Comparison of ENCODE assay signal across 32 mouse cellular contexts in the genomic region with DNA sequence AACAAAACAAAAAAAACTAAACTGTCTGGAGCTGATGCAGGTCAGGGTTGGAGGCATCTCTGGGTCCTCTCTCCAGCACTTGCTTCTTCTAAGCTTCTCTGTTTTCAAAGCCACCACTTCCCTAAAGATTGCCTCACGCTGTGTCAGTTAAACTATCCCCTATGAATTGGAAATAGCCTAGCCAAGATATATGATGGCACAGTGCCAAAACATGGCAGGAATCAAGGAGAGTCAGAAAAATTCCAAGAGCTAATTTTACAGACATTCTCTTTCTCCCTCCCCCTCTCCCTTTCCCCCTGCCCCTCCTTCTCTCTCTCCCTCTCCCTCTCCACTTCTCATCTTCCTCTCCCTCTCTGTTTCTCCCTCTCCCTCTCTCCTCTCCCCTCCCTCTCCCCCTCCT.
DNase-seq lines count a peak whose midpoint lies in the region; ATAC-seq and TF ChIP-seq lines count a peak whose summit lies in the region.
"Had no signal": no experiment of that assay in that cellular context is flagged by ENCODE, and none has a peak within 500 bp of the region (broad histone marks: within the 10 kb centered on the region; RNA-seq: fewer than 3 reads in every experiment).

No protein-coding gene starts in this region.

- 50% methylated on average over 1 of the region's 1 CpGs for WGBS in embryonic facial prominence, embryonic 11.5 days
- 58% methylated on average over 1 of the region's 1 CpGs for WGBS in embryonic facial prominence, embryonic 10.5 days
- 9% methylated on average over 1 of the region's 1 CpGs for WGBS in hindbrain, postnatal 0 days
- WGBS in hindbrain, embryonic 11.5 days, result 59% methylated on average over 1 of the region's 1 CpGs
- 40% methylated on average over 1 of the region's 1 CpGs for WGBS in kidney, embryonic 15.5 days

- no peaks in the 10 kb centered on the region for H3K9me3 ChIP-seq in embryonic facial prominence, embryonic 11.5 days (replicated peaks; ENCODE audit: control insufficient read depth, low read length)
- no peaks in the 10 kb centered on the region for H3K9me3 ChIP-seq in embryonic facial prominence, embryonic 10.5 days
- H3K9me3 ChIP-seq in hindbrain, postnatal 0 days (ENCODE audit: low read length), result no peaks in the 10 kb centered on the region
- no peaks in the 10 kb centered on the region for H3K9me3 ChIP-seq in hindbrain, embryonic 11.5 days (ENCODE audit: control insufficient read depth, low read length)
- no peaks in the 10 kb centered on the region for H3K9me3 ChIP-seq in kidney, embryonic 15.5 days (replicated peaks)
- H3K9me3 ChIP-seq: embryonic facial prominence, embryonic 15.5 days; forebrain, embryonic 13.5 days; heart, embryonic 13.5 days; midbrain, embryonic 12.5 days; neural tube, embryonic 15.5 days; stomach, embryonic 15.5 days had no signal

- H3K27me3 ChIP-seq in embryonic facial prominence, embryonic 11.5 days (ENCODE audit: control insufficient read depth, insufficient read depth, low read length), result no peaks in the 10 kb centered on the region
- no peaks in the 10 kb centered on the region for H3K27me3 ChIP-seq in embryonic facial prominence, embryonic 10.5 days (replicated peaks; ENCODE audit: low read depth, poor library complexity, severe bottlenecking)
- no peaks in the 10 kb centered on the region for H3K27me3 ChIP-seq in hindbrain, postnatal 0 days (ENCODE audit: insufficient read depth, low read length)
- no peaks in the 10 kb centered on the region for H3K27me3 ChIP-seq in hindbrain, embryonic 11.5 days (ENCODE audit: control insufficient read depth, insufficient read depth, low read length)
- no peaks in the 10 kb centered on the region for H3K27me3 ChIP-seq in kidney, embryonic 15.5 days
- H3K27me3 ChIP-seq: embryonic facial prominence, embryonic 15.5 days; forebrain, embryonic 13.5 days; heart, embryonic 13.5 days; midbrain, embryonic 12.5 days; neural tube, embryonic 15.5 days; stomach, embryonic 15.5 days had no signal

- DNase-seq in embryonic facial prominence, embryonic 11.5 days (ENCODE audit: low spot score), result peak; percentile 27
- no peak for DNase-seq in embryonic facial prominence, embryonic 10.5 days (ENCODE audit: low spot score)
- DNase-seq in hindbrain, postnatal 0 days (ENCODE audit: low spot score), result peak; percentile 43
- no peak for DNase-seq in hindbrain, embryonic 11.5 days (ENCODE audit: low spot score)
- peak; percentile 16 for DNase-seq in 3T3-L1 (ENCODE audit: low read depth, low spot score)
- DNase-seq in NIH3T3 (ENCODE audit: low read depth), result peak; percentile 30
- DNase-seq: adrenal gland, postnatal 10 days; B cell, adult 2 months; cerebellum, adult 11 months; cerebellum, adult 9-11 months; gastrocnemius, adult 2 months; gastrocnemius, postnatal 36 days; heart, postnatal 10 days; kidney, adult 2 months; kidney, postnatal 4 days; left cerebral cortex, postnatal 4 days; liver; lung, adult 2 months; lung, postnatal 14 days; retina, postnatal 1 day; right cerebral cortex, postnatal 14 days had no signal

- no peaks in the 10 kb centered on the region for H3K4me1 ChIP-seq in embryonic facial prominence, embryonic 11.5 days (ENCODE audit: control insufficient read depth, insufficient read depth, low read length)
- no peaks in the 10 kb centered on the region for H3K4me1 ChIP-seq in embryonic facial prominence, embryonic 10.5 days
- H3K4me1 ChIP-seq in hindbrain, postnatal 0 days (ENCODE audit: insufficient read depth, low read length), result peaks cover 4% of the 10 kb centered on the region; the same call in 1 of the 2 replicates
- H3K4me1 ChIP-seq in hindbrain, embryonic 11.5 days (replicated peaks; ENCODE audit: control insufficient read depth, insufficient read depth, low read length), result no peaks in the 10 kb centered on the region; the same call in 1 of the 2 replicates
- H3K4me1 ChIP-seq in kidney, embryonic 15.5 days, result no peaks in the 10 kb centered on the region
- H3K4me1 ChIP-seq: embryonic facial prominence, embryonic 15.5 days; heart, embryonic 13.5 days; stomach, embryonic 15.5 days had no signal

- no peak overlapping the region for H3K9ac ChIP-seq in embryonic facial prominence, embryonic 11.5 days (replicated peaks; ENCODE audit: low read length)
- no peak overlapping the region for H3K9ac ChIP-seq in hindbrain, postnatal 0 days (replicated peaks; ENCODE audit: low read length)
- H3K9ac ChIP-seq in hindbrain, embryonic 11.5 days (ENCODE audit: low read depth, low read length), result no peak overlapping the region
- no peak overlapping the region for H3K9ac ChIP-seq in kidney, embryonic 15.5 days
- H3K9ac ChIP-seq: embryonic facial prominence, embryonic 15.5 days; forebrain, embryonic 13.5 days; heart, embryonic 13.5 days; liver, embryonic 14.5 days; midbrain, embryonic 12.5 days; neural tube, embryonic 15.5 days; stomach, embryonic 15.5 days had no signal

- H3K4me2 ChIP-seq in embryonic facial prominence, embryonic 11.5 days (ENCODE audit: low read depth, low read length), result no peak overlapping the region
- H3K4me2 ChIP-seq in hindbrain, postnatal 0 days (ENCODE audit: low read depth, low read length), result no peak overlapping the region
- no peak overlapping the region for H3K4me2 ChIP-seq in hindbrain, embryonic 11.5 days (replicated peaks; ENCODE audit: low read depth, low read length)
- no peak overlapping the region for H3K4me2 ChIP-seq in kidney, embryonic 15.5 days
- H3K4me2 ChIP-seq: embryonic facial prominence, embryonic 15.5 days; forebrain, embryonic 13.5 days; heart, embryonic 13.5 days; midbrain, embryonic 12.5 days; neural tube, embryonic 15.5 days; stomach, embryonic 15.5 days had no signal

- no peak for ATAC-seq in embryonic facial prominence, embryonic 11.5 days (replicated peaks; ENCODE audit: insufficient number of reproducible peaks, low FRiP score, low TSS enrichment, low read depth)
- no peak for ATAC-seq in hindbrain, postnatal 0 days
- ATAC-seq in hindbrain, embryonic 11.5 days (ENCODE audit: low FRiP score), result no peak
- ATAC-seq in kidney, embryonic 15.5 days (replicated peaks; ENCODE audit: low FRiP score), result no peak
- no peak for ATAC-seq in granulocyte monocyte progenitor cell, adult 5-6 weeks (replicated peaks; ENCODE audit: poor library complexity, severe bottlenecking)
- ATAC-seq: forebrain, embryonic 13.5 days; inflammation-experienced regulatory T-cells, adult 6 months had no signal

- no peak overlapping the region for H3K4me3 ChIP-seq in embryonic facial prominence, embryonic 11.5 days (ENCODE audit: low read depth, low read length)
- no peak overlapping the region for H3K4me3 ChIP-seq in embryonic facial prominence, embryonic 10.5 days
- H3K4me3 ChIP-seq in hindbrain, postnatal 0 days (ENCODE audit: low read length), result no peak overlapping the region
- no peak overlapping the region for H3K4me3 ChIP-seq in hindbrain, embryonic 11.5 days (ENCODE audit: low read depth, low read length)
- H3K4me3 ChIP-seq in kidney, embryonic 15.5 days (replicated peaks), result no peak overlapping the region
- H3K4me3 ChIP-seq: embryonic facial prominence, embryonic 15.5 days; forebrain, embryonic 13.5 days; gastrocnemius, adult 2 months; heart, embryonic 13.5 days; midbrain, embryonic 12.5 days; neural tube, embryonic 15.5 days; stomach, embryonic 15.5 days had no signal

- TF ChIP-seq CTCF in hindbrain, postnatal 0 days (IDR thresholded peaks at IDR 0.05; ENCODE audit: low read depth), result no peak

- no peaks in the 10 kb centered on the region for H3K36me3 ChIP-seq in embryonic facial prominence, embryonic 11.5 days (replicated peaks; ENCODE audit: control insufficient read depth, insufficient read depth, low read depth, low read length)
- H3K36me3 ChIP-seq in embryonic facial prominence, embryonic 10.5 days (replicated peaks), result no peaks in the 10 kb centered on the region
- no peaks in the 10 kb centered on the region for H3K36me3 ChIP-seq in hindbrain, postnatal 0 days (ENCODE audit: insufficient read depth, low read length)
- no peaks in the 10 kb centered on the region for H3K36me3 ChIP-seq in hindbrain, embryonic 11.5 days (ENCODE audit: control insufficient read depth, insufficient read depth, low read length)
- no peaks in the 10 kb centered on the region for H3K36me3 ChIP-seq in kidney, embryonic 15.5 days
- H3K36me3 ChIP-seq: embryonic facial prominence, embryonic 15.5 days; heart, embryonic 13.5 days; midbrain, embryonic 12.5 days; neural tube, embryonic 15.5 days; stomach, embryonic 15.5 days had no signal

- no peak overlapping the region for H3K27ac ChIP-seq in embryonic facial prominence, embryonic 11.5 days (replicated peaks; ENCODE audit: low read depth, low read length)
- no peak overlapping the region for H3K27ac ChIP-seq in embryonic facial prominence, embryonic 10.5 days (replicated peaks)
- no peak overlapping the region for H3K27ac ChIP-seq in hindbrain, postnatal 0 days
- H3K27ac ChIP-seq in hindbrain, embryonic 11.5 days (ENCODE audit: low read depth, low read length), result no peak overlapping the region
- H3K27ac ChIP-seq in kidney, embryonic 15.5 days, result no peak overlapping the region
- H3K27ac ChIP-seq: embryonic facial prominence, embryonic 15.5 days; gastrocnemius, adult 2 months; heart, embryonic 13.5 days; kidney, postnatal 0 days; liver, embryonic 14.5 days; midbrain, embryonic 12.5 days; neural tube, embryonic 15.5 days; stomach, embryonic 15.5 days had no signal

Comparison
In these comparisons a context has a peak if more than half of its experiments do, and no peak if none do; other contexts are left out.
1. DNase-seq: peak in embryonic facial prominence, embryonic 11.5 days (single experiment), hindbrain, postnatal 0 days (single experiment), 3T3-L1 (single experiment) and NIH3T3 (single experiment); none in embryonic facial prominence, embryonic 10.5 days (single experiment) and hindbrain, embryonic 11.5 days (single experiment).